Mouse (Mus musculus) liver, embryonic 13.5 days (tissue): Measurements from ENCODE around the gene B4galt4. TPM values are rescaled to one million over a fixed set of nuclear protein-coding genes. Genes with fewer than 3 reads are reported as not detected.

Experiments used
- ATAC-seq: fragments of 200-750 bp; cut with Nextera tagmentation; 2 replicates; pipeline ENCODE4 v1.8.0; 2017; ENCODE audit warnings: low read depth, mild to moderate bottlenecking, moderate number of reproducible peaks, moderate library complexity
- DNase-seq: peaks from one replicate; pipeline ENCODE4 v3.0.0; 2022
- H3K27ac ChIP-seq: fragments of 300-500 bp; sonication (generic); 2 replicates; pipeline ENCODE4 v1.5.1; 2015; ENCODE audit warnings: moderate library complexity, mild to moderate bottlenecking, inconsistent platforms
- H3K27me3 ChIP-seq: fragments of 300-500 bp; sonication (generic); 2 replicates; pipeline ENCODE4 v1.6.1; 2015; ENCODE audit warnings: mild to moderate bottlenecking, inconsistent platforms
- H3K36me3 ChIP-seq: fragments of 300-500 bp; sonication (generic); 2 replicates; pipeline ENCODE4 v1.6.1; 2015; ENCODE audit warnings: mild to moderate bottlenecking, inconsistent platforms
- H3K4me1 ChIP-seq: fragments of 300-500 bp; sonication (generic); replicated peaks from 2 replicates; pipeline ENCODE4 v1.6.1; 2015; ENCODE audit warnings: inconsistent platforms
- H3K4me2 ChIP-seq: fragments of 300-500 bp; sonication (generic); 2 replicates; pipeline ENCODE4 v1.6.1; 2015; ENCODE audit warnings: inconsistent platforms, mild to moderate bottlenecking, moderate library complexity
- H3K4me3 ChIP-seq: fragments of 300-500 bp; sonication (generic); replicated peaks from 2 replicates; pipeline ENCODE4 v1.5.1; 2015; ENCODE audit warnings: mild to moderate bottlenecking, inconsistent platforms
- H3K9ac ChIP-seq: fragments of 300-500 bp; sonication (generic); 2 replicates; pipeline ENCODE4 v1.6.1; 2015; ENCODE audit warnings: mild to moderate bottlenecking, inconsistent platforms
- H3K9me3 ChIP-seq: fragments of 300-500 bp; sonication (generic); replicated peaks from 2 replicates; pipeline ENCODE4 v1.6.1; 2016; ENCODE audit warnings: inconsistent platforms
- WGBS: fragments of 180-500 bp; shearing (Covaris S2); methylation state at CpG from one replicate; pipeline ENCODE4 v1.1.7; 2015; ENCODE audit not compliant: insufficient replicate concordance; 5-methylcytosine and 5-hydroxymethylcytosine counted together
- polyA plus RNA-seq: library from polyadenylated mRNA; unstranded; fragments of >200 nt; fragmentation: Nextera tagmentation; extraction: Ambion mirVana; gene quantifications from 2 replicates; pipeline ENCODE4 v1.2.1, GENCODE M21; 2015

The B4galt4 gene
- polyA plus RNA-seq, 1 experiment from 2014 or later: 3.6 TPM

DNA sequence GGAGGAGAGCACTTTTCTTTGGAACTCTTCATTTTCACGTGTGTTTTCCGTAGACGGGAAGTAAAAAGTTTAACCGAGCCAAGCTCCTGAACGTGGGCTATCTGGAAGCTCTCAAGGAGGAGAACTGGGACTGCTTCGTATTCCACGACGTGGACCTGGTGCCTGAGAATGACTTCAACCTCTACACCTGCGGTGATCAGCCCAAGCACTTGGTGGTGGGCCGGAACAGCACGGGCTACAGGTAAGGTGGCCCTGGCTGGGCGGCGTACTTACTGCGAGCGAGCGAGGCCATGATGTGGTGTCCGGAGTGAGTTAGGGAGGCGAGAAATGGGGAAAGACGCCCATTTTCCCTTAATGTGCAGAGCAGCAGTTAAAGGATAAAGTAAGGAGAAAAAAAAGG lies 15.6 kb downstream of the B4galt4 start:
- Histone ChIP-seq H3K36me3 (no peaks in the 10 kb centered on the region), H3K9ac (no peak overlapping the region), H3K9me3 (no peaks in the 10 kb centered on the region), H3K27me3 (peaks cover 64% of the 10 kb centered on the region), H3K4me3 (no peak overlapping the region), H3K27ac (no peak overlapping the region), H3K4me2 (no peak overlapping the region), H3K4me1 (peaks cover 35% of the 10 kb centered on the region)
- DNase-seq (no peak), ATAC-seq (no peak)
- 87% methylated on average over 19 of the region's 19 CpGs for WGBS

DNA sequence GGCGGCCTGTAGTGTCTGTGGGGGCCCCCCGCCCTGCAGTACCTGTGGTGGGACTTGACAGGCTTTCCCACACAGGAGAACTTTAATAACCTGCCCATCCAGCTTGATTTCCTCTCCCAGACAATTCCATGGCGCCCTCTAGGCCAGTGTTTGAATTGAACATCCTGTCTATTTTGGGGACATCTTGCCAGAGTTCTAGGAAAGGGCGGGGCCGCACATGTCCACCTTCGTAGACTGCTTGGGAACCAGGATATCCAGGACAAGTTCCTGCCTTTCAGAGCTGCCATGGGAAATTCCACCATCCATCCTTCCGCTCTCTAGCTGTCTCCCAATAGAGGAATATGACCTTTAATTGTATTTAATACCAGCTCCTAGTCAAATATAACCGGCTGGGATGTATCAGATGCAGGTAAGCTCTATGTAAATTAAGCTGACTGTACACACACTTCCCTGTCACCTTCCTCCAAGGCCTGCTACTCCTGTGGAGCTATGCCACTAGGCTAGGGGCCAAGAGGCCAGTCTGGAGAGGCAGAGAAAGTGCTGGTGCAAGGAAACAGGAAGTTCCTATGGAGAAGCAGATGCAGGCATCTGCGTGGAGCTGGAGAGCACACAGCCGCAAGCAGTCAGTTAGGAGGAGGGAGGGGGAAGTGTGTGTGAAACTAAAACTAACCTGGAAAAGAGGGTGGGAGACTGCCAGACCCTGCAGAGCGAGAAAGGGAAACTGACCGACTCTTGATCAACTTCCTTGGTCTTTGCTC lies 16.2 kb downstream of the B4galt4 start:
- DNase-seq (no peak), ATAC-seq (no peak)
- H3K27ac ChIP-seq: no peak overlapping the region; the same call in 1 of the 2 replicates
- WGBS: 58% methylated on average over 12 of the region's 12 CpGs
- peaks cover 63% of the 10 kb centered on the region for H3K27me3 ChIP-seq
- peaks cover 35% of the 10 kb centered on the region for H3K4me1 ChIP-seq
- H3K9me3 ChIP-seq: no peaks in the 10 kb centered on the region
- no peaks in the 10 kb centered on the region for H3K36me3 ChIP-seq
- H3K4me2 ChIP-seq: no peak overlapping the region
- no peak overlapping the region for H3K9ac ChIP-seq
- no peak overlapping the region for H3K4me3 ChIP-seq

DNA sequence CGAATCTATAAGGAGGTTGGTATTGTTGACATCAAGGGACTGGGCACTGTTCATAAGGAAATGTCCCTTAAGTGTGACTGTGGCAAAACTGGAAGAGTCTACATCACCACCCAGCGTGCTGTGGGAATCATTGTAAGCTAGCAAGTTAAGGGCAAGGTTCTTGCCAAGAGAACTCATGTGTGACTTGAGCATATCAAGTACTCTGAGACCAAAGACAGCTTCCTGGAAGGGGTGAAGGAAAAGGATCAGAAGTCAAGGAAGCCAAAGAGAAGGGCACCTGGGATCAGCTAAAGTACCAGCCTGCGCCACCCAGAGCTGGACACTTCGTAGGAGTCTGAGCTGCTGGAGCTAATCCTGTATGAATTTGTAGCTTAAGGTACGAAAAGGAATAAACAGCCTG lies 18.2 kb downstream of the B4galt4 start:
- DNase-seq: no peak
- Histone ChIP-seq H3K4me1 (peaks cover 28% of the 10 kb centered on the region), H3K4me2 (no peak overlapping the region), H3K9me3 (no peaks in the 10 kb centered on the region), H3K27ac (no peak overlapping the region), H3K4me3 (no peak overlapping the region), H3K27me3 (peaks cover 64% of the 10 kb centered on the region), H3K9ac (no peak overlapping the region), H3K36me3 (no peaks in the 10 kb centered on the region)
- ATAC-seq: no peak
- WGBS: 73% methylated on average over 5 of the region's 5 CpGs

DNA sequence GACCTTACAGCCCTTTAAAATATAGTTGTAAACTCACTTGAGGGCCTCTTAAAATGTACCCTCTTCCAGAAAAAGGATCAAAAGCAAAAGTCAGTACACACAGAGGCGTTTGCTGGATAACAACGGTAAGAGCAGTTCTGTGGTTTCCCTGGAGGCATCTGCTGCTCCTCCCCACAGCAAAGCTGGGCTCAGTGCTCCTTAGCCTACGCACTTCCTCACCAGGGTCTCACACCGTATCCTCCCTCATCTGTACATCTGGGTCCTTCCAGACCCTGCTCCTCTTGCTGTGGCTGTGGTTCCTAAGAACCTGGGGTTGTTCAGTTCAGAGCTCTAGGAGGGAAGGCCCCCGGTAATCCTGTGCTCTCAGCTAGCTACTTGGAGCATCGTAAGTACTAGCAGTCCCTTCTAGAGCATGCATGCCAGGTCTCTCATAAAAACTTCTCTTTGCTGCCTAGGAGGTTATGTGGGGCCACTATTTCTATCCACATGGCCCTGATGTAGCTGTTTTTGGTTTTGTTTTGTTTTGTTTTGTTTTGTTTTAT lies 18.8 kb downstream of the B4galt4 start:
- DNase-seq (no peak), ATAC-seq (no peak)
- H3K4me3 ChIP-seq: no peak overlapping the region
- H3K36me3 ChIP-seq: no peaks in the 10 kb centered on the region
- H3K9ac ChIP-seq: no peak overlapping the region
- WGBS: 27% methylated on average over 6 of the region's 6 CpGs
- H3K9me3 ChIP-seq: no peaks in the 10 kb centered on the region
- peaks cover 60% of the 10 kb centered on the region for H3K27me3 ChIP-seq
- peaks cover 23% of the 10 kb centered on the region for H3K4me1 ChIP-seq
- no peak overlapping the region for H3K27ac ChIP-seq
- no peak overlapping the region for H3K4me2 ChIP-seq

DNA sequence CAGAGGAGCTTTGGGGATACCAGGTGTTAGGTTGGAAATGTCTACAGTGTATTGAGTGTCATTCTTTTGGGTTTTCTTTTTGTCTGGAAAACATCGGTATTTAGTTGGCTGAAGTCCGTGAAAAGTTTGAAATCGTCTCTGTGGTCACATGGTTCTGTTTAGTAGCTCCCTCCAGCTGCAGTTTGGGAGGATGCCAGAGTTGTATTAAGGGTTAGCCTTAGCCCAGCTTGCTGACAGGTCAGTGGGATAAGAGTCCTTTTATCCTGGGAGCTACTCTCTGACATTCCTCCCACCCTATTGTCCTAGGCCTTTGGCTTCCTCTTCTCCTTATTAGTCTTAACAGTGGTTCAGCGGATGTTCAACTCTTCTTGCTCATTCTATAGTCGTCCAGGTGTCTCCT lies 19.9 kb downstream of the B4galt4 start:
- Histone ChIP-seq H3K9ac (no peak overlapping the region), H3K4me2 (no peak overlapping the region), H3K4me1 (peaks cover 12% of the 10 kb centered on the region), H3K27ac (no peak overlapping the region), H3K27me3 (peaks cover 59% of the 10 kb centered on the region), H3K9me3 (no peaks in the 10 kb centered on the region), H3K36me3 (no peaks in the 10 kb centered on the region), H3K4me3 (no peak overlapping the region)
- DNase-seq (no peak), ATAC-seq (no peak)
- 73% methylated on average over 5 of the region's 5 CpGs for WGBS

DNA sequence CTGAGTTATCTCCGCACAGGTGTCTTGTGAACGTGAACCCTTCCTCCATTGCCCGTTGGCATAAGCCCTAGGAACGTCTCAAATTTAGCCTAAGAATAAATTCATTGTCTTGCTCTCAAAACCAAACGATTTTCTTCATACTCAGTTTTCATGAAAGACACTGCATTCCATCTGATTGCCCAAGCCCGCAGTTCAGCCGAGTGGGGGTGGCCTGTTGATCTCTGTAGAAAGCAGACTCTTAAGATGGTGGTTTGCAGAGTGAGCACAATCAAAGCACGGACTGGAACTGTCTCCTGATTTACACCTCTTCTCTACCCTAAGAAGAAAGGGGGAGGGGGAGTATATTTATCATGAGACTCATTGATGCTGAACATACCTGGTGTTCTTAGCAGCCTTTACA lies 20.3 kb downstream of the B4galt4 start:
- no peak for DNase-seq
- H3K36me3 ChIP-seq: no peaks in the 10 kb centered on the region
- WGBS: 81% methylated on average over 8 of the region's 8 CpGs

DNA sequence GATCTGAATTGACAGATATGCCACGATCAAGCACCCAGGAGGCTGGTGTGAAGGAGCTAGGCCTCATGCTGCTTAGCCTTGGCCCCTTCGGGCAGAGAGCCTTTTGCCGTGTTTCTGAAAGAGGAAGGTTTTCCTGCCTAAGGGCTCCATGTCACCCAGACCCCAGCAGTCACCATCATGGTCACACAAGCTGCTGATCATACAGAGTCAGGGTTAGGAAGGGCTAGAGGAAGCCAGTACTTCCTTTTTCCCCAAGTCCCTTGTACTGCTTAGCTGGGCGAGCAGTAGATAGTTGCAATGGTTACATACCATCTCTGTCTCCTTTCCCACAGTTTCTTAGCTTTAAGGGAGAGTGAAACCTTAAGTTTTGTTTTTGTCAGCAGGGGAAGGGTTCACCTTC lies 21.4 kb downstream of the B4galt4 start:
- no peak for DNase-seq

More for the DNA sequence above, 20.3 kb downstream of the B4galt4 start:
- Histone ChIP-seq H3K27me3 (peaks cover 57% of the 10 kb centered on the region), H3K4me1 (peaks cover 9% of the 10 kb centered on the region), H3K4me3 (no peak overlapping the region), H3K27ac (no peak overlapping the region), H3K4me2 (no peak overlapping the region), H3K9ac (no peak overlapping the region), H3K9me3 (no peaks in the 10 kb centered on the region)
- ATAC-seq: no peak

DNA sequence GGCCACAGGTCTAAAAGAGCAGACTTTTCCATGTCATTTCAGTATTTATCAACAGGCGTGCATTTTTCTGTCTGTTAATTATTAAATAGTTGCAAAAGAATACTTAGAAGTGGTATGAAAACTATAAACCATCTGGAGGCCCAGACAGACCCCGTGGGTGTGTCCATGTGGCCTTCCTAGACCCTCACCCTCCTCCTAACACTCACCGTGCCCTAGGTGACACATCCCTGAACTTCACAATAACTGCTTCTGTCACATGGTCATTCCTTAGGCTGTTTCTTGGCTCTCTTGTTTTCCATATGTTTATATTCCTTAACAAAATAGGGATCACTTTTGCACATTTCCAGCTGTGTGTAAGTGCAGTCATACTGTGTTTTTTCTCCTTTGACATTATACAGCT lies 24.6 kb downstream of the B4galt4 start:
- Histone ChIP-seq H3K4me3 (no peak overlapping the region), H3K4me2 (no peak overlapping the region), H3K36me3 (no peaks in the 10 kb centered on the region), H3K4me1 (no peaks in the 10 kb centered on the region), H3K9me3 (no peaks in the 10 kb centered on the region), H3K27me3 (peaks cover 35% of the 10 kb centered on the region), H3K9ac (no peak overlapping the region), H3K27ac (no peak overlapping the region)
- 46% methylated on average over 3 of the region's 3 CpGs for WGBS
- DNase-seq: no peak
- no peak for ATAC-seq

More for the DNA sequence above, 21.4 kb downstream of the B4galt4 start:
- H3K27me3 ChIP-seq: peaks cover 46% of the 10 kb centered on the region
- H3K27ac ChIP-seq: no peak overlapping the region
- no peaks in the 10 kb centered on the region for H3K36me3 ChIP-seq
- no peaks in the 10 kb centered on the region for H3K4me1 ChIP-seq
- no peak overlapping the region for H3K4me2 ChIP-seq
- no peaks in the 10 kb centered on the region for H3K9me3 ChIP-seq
- 34% methylated on average over 4 of the region's 4 CpGs for WGBS
- H3K9ac ChIP-seq: no peak overlapping the region
- no peak for ATAC-seq
- no peak overlapping the region for H3K4me3 ChIP-seq

DNA sequence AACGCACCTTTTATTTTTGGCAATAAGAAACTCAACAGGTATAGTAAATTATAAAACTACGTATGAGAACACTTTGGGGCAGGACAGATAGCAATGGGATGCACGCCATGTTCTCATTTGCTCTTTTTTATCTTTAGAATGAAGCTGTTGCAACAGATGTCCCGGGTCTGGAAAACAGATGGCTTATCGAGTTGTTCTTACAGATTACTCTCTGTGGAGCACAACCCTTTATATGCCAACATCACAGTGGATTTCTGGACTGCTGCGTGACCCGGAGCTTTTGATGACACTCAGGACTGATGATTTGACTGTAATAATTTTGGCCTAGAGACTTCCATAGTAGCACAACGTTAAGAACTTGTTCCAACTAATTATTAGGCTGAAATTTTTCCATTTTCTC lies 25.7 kb downstream of the B4galt4 start:
- H3K27me3 ChIP-seq: peaks cover 36% of the 10 kb centered on the region
- H3K36me3 ChIP-seq: no peaks in the 10 kb centered on the region
- H3K4me1 ChIP-seq: no peaks in the 10 kb centered on the region
- no peaks in the 10 kb centered on the region for H3K9me3 ChIP-seq
- H3K4me2 ChIP-seq: no peak overlapping the region
- DNase-seq (no peak), ATAC-seq (no peak)
- no peak overlapping the region for H3K27ac ChIP-seq
- no peak overlapping the region for H3K4me3 ChIP-seq
- 69% methylated on average over 8 of the region's 8 CpGs for WGBS
- H3K9ac ChIP-seq: no peak overlapping the region

DNA sequence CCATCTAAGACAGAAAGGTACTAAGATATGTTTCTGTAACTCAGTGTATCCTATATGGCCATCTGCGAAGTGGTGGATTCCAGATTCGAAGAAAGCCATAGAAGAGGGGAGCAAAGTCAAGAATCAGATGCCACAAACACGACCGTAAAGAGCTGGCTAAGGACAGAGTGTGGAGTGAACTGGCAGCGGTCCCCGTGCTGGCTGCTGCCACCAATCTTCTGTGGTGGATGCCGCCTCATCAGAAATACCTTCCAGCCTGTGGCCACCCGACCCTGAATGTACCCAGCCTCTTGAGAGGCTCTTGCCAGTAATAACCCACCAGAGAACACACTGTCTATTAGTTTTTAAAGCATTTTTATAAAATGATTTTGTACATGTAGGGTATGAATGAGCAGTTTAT lies 26.3 kb downstream of the B4galt4 start:
- H3K27me3 ChIP-seq: peaks cover 35% of the 10 kb centered on the region
- no peak overlapping the region for H3K4me3 ChIP-seq
- H3K9ac ChIP-seq: no peak overlapping the region
- 77% methylated on average over 8 of the region's 8 CpGs for WGBS
- H3K27ac ChIP-seq: no peak overlapping the region
- ATAC-seq (no peak), DNase-seq (no peak)
- no peaks in the 10 kb centered on the region for H3K4me1 ChIP-seq
- no peak overlapping the region for H3K4me2 ChIP-seq
- H3K9me3 ChIP-seq: no peaks in the 10 kb centered on the region
- no peaks in the 10 kb centered on the region for H3K36me3 ChIP-seq

DNA sequence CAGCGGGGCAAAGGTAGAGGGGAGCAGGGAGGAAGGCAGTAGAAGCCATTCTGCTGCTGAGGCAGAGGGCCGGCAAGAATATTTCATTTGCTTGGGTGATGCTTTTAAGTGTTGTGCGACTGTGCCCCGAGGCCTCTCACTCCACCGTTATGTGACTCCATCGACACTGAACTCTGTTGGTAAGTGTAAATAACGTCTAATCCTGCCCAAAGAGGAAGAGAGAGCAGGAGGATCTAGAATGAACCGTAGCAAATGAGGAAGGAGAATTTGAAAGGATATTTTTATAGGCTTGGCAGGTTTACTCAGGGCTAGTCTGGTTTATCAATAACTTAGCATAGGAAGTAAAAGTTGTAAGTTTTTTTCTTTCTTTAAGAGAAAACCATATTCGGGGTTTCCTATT lies 27.5 kb downstream of the B4galt4 start:
- no peaks in the 10 kb centered on the region for H3K9me3 ChIP-seq
- WGBS: 60% methylated on average over 9 of the region's 9 CpGs
- H3K27ac ChIP-seq: no peak overlapping the region

DNA sequence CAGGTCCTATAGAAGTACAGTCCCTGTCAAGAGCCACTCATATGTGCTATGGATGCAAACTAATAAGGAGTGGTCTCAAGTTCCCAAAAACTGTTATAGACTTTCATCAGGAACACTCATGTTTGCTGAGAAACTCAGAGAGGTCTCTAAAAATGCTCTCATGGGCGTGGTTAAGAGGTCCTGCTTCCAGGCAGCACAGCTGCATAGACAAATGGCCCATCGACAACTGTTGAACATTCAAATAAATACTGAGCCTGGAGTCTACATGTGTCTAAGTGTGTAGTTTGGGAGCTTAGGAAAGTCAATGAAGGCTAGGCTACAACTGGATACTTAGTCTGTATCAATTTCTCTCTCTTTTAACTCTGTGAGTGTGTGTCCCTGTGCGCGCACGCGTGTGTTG lies 29.1 kb downstream of the B4galt4 start:
- Histone ChIP-seq H3K27me3 (peaks cover 33% of the 10 kb centered on the region), H3K4me3 (no peak overlapping the region), H3K36me3 (no peaks in the 10 kb centered on the region), H3K9me3 (no peaks in the 10 kb centered on the region), H3K4me1 (no peaks in the 10 kb centered on the region), H3K27ac (no peak overlapping the region), H3K9ac (no peak overlapping the region), H3K4me2 (no peak overlapping the region)
- DNase-seq: no peak
- ATAC-seq: no peak
- whole genome bisulfite sequencing: 78% methylated on average over 6 of the region's 6 CpGs

More for the DNA sequence above, 27.5 kb downstream of the B4galt4 start:
- no peak overlapping the region for H3K9ac ChIP-seq
- H3K4me3 ChIP-seq: no peak overlapping the region
- no peak for ATAC-seq
- H3K4me1 ChIP-seq: no peaks in the 10 kb centered on the region
- no peaks in the 10 kb centered on the region for H3K36me3 ChIP-seq
- H3K4me2 ChIP-seq: no peak overlapping the region
- peaks cover 31% of the 10 kb centered on the region for H3K27me3 ChIP-seq
- DNase-seq: no peak
